Mouse (Mus musculus) left cerebral cortex, postnatal 4 days (tissue): Measurements from ENCODE around the gene Ptprd. TPM values are rescaled to one million over a fixed set of nuclear protein-coding genes. Genes with fewer than 3 reads are reported as not detected.

Source experiments
- DNase-seq: peaks from one replicate; pipeline ENCODE4 v3.0.0-alpha.2; 2022
- intact Hi-C: fragments of 180-260 bp; cut with DNase I; formaldehyde crosslinking; loops from one replicate; pipeline ENCODE4 v1.15.1; 2025
- total RNA-seq, 2 experiments: library from RNA; stranded (reverse); gene quantifications; 2 replicates each; pipeline ENCODE4 v1.2.3; 2021

Gene Ptprd
- total RNA-seq, 2 experiments from 2014 or later = 386 to 447 TPM

- DNase-seq = no peak
- intact Hi-C loops = no loop called here
These were observed 1234.5 kb downstream of the Ptprd start for GRCm38 (mm10) chr4:76977056-76977809.

GRCm38 (mm10) chr4:76948251-76948650, 1263.5 kb downstream of the Ptprd start:
- intact Hi-C loops = no loop called here
- peak; percentile 34 for DNase-seq

GRCm38 (mm10) chr4:76941382-76942360, 1270.1 kb downstream of the Ptprd start:
- no peak for DNase-seq
- intact Hi-C loops = no loop called here

- no peak for DNase-seq
- intact Hi-C loops = no loop called here
These were observed 1280.2 kb downstream of the Ptprd start for GRCm38 (mm10) chr4:76931559-76931958.

GRCm38 (mm10) chr4:76913532-76914150, 1298.1 kb downstream of the Ptprd start:
- no peak for DNase-seq
- intact Hi-C loops = no loop called here

- DNase-seq = no peak
- intact Hi-C loops = no loop called here
These were observed 1310.1 kb downstream of the Ptprd start for GRCm38 (mm10) chr4:76901692-76902091.

- no peak for DNase-seq
- intact Hi-C loops = no loop called here
These were observed 1322.1 kb downstream of the Ptprd start for GRCm38 (mm10) chr4:76889669-76890068.

- intact Hi-C loops = no loop called here
- DNase-seq = no peak
These were observed 1330.2 kb downstream of the Ptprd start for GRCm38 (mm10) chr4:76881610-76882009.

GRCm38 (mm10) chr4:76870971-76871370, 1340.8 kb downstream of the Ptprd start:
- no peak for DNase-seq
- intact Hi-C loops = no loop called here

- intact Hi-C loops = no loop called here
- no peak for DNase-seq
These were observed 1346.2 kb downstream of the Ptprd start for GRCm38 (mm10) chr4:76865585-76865984.

GRCm38 (mm10) chr4:76846265-76846664, 1365.5 kb downstream of the Ptprd start:
- DNase-seq = peak; percentile 2
- intact Hi-C loops = no loop called here

- no peak for DNase-seq
- intact Hi-C loops = no loop called here
These were observed 1372.7 kb downstream of the Ptprd start for GRCm38 (mm10) chr4:76839016-76839415.

- intact Hi-C loops = no loop called here
- DNase-seq = no peak
These were observed 1399.6 kb downstream of the Ptprd start for GRCm38 (mm10) chr4:76812138-76812537.

- intact Hi-C loops = no loop called here
- DNase-seq = peak; percentile 47
These were observed 1409.1 kb downstream of the Ptprd start for GRCm38 (mm10) chr4:76802708-76803107.

- peak; percentile 9 for DNase-seq
- intact Hi-C loops = no loop called here
These were observed 1413.5 kb downstream of the Ptprd start for GRCm38 (mm10) chr4:76798010-76799007.

- intact Hi-C loops = no loop called here
- DNase-seq = no peak
These were observed 1426.4 kb downstream of the Ptprd start for GRCm38 (mm10) chr4:76785389-76785788.

- no peak for DNase-seq
- intact Hi-C loops = no loop called here
These were observed 1432.1 kb downstream of the Ptprd start for GRCm38 (mm10) chr4:76779558-76780124.

GRCm38 (mm10) chr4:76766918-76767317, 1444.8 kb downstream of the Ptprd start:
- no peak for DNase-seq
- intact Hi-C loops = no loop called here

- intact Hi-C loops = no loop called here
- DNase-seq = no peak
These were observed 1445.3 kb downstream of the Ptprd start for GRCm38 (mm10) chr4:76766429-76766828.

GRCm38 (mm10) chr4:76750709-76751108, 1461.1 kb downstream of the Ptprd start:
- intact Hi-C loops = no loop called here

More at GRCm38 (mm10) chr4:76750709-76751108, 1461.1 kb downstream of the Ptprd start:
- DNase-seq = no peak
